Mouse (Mus musculus) brain, embryonic 14.5 days (tissue): ENCODE results near the gene Gli2.

Source experiments
- CTCF ChIP-seq: fragments of 200-500 bp; IDR thresholded peaks from 2 replicates; pipeline ENCODE4 v1.5.1; 2012; ENCODE audit warnings: inconsistent platforms, mild to moderate bottlenecking, moderate library complexity, borderline replicate concordance; ENCODE audit not compliant: insufficient read depth, insufficient read length; ENCODE audit errors: extremely low read depth
- POLR2A ChIP-seq: fragments of 200-500 bp; IDR thresholded peaks from 2 replicates; pipeline ENCODE4 v1.6.1; 2012; ENCODE audit warnings: mild to moderate bottlenecking, inconsistent platforms, borderline replicate concordance; ENCODE audit not compliant: poor library complexity, insufficient read depth, insufficient read length, severe bottlenecking; ENCODE audit errors: extremely low read depth

GRCm38 (mm10) chr1:118895026-118895762 is 158.2 kb downstream of the Gli2 start:
- TF ChIP-seq POLR2A (no peak), CTCF (no peak)
